Mouse (Mus musculus) lung, postnatal 25 days (tissue): Measurements from ENCODE around the gene Fpr-rs3.

Experiments used
- DNase-seq: peaks from one replicate; pipeline ENCODE4 v3.0.0; 2022; ENCODE audit warnings: low spot score

Gene Fpr-rs3

GRCm38 (mm10) chr17:20624777-20625176 is at the start of gene Fpr-rs3:
TSS of gene Fpr-rs3 (minus strand) at chr17:20624877.
- DNase-seq, result no peak

DNA sequence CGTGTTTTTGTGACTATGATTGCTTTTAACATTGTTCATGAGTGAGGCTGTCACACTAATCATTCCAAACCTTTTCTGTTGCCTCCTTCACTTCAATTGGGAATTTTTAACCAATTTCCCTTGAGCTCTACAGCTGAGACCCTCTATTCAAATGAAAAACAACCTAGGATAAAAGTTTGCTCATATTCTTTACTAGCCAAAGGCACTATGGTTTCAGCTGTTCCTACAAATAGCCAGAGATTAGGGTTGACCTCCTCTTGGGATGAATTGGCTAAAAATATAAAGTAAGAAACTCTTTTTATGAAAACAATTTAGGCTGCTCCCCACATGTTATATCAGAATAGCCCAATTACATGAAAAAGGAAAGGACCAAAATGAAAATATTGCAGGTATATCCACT is 28.4 kb downstream of the Fpr-rs3 start, which contains the start of gene Vmn2r110:
Gene Vmn2r110 (minus strand): TSS at position 101 of the 400 bp plus-strand sequence.
- DNase-seq, result no peak
